Mouse (Mus musculus): Measurements from ENCODE around the gene Ppp4r4. TPM values are rescaled to one million over a fixed set of nuclear protein-coding genes. Genes with fewer than 3 reads are reported as not detected.

Gene Ppp4r4
- polyA plus RNA-seq (2017; shearing (Covaris generic)), result not detected

DNA sequence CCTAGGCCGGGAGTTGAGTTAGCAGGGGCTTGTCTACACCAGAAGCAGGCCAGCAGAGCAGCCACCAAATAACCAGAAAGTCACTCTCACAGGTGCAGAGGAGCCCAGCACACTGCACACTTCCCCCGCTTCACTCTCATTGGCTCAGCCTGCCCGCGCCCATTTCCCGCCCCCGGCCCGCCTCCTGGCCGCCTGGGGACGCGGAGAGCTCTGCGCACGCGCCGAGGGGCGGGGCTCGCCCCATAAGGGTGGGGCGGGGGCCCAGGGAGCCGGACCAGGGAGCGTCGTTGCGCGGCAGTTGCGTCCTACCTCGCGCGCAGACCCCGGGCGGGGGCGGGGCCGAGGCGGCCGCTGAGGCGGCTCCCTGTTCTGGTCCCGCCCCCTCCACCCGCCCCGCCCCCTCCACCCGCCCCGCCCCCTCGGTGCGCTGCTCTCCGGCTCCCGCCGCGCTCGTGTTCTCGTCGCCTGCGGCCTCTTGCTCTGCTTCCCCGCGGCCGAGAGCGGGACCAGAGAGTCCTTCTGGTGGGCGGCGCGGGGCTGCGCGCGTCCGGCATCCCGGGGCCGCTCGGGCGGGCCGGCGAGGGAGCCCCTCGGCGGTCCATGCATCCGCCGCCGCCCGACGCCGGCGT is at the start of gene Ppp4r4:
Ppp4r4 (plus strand) TSS at position 264 of the 629 bp plus-strand sequence.

DNA sequence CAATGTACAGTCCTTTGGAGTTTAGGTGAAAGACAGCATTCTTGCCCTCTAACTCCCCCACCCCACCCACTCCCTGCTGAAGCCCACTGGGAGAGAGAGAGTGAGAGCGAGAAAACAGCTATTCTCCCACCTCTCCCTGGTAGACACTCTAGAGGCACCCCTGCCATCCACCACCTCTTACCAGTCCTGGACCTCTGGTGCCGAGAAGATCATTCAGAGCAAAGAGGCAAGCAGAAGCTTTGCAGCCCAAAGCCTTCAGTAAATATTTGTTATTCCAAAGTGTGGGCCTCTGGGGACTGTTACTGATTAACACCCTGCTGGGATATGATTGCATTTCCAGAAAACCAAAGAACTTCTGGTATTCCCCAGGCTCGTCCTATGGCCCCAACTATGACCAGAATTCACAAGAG is 99.1 kb downstream of the Ppp4r4 start, which contains the start of gene Serpina10:
Serpina10 (minus strand) TSS at position 242 of the 410 bp plus-strand sequence.

DNA sequence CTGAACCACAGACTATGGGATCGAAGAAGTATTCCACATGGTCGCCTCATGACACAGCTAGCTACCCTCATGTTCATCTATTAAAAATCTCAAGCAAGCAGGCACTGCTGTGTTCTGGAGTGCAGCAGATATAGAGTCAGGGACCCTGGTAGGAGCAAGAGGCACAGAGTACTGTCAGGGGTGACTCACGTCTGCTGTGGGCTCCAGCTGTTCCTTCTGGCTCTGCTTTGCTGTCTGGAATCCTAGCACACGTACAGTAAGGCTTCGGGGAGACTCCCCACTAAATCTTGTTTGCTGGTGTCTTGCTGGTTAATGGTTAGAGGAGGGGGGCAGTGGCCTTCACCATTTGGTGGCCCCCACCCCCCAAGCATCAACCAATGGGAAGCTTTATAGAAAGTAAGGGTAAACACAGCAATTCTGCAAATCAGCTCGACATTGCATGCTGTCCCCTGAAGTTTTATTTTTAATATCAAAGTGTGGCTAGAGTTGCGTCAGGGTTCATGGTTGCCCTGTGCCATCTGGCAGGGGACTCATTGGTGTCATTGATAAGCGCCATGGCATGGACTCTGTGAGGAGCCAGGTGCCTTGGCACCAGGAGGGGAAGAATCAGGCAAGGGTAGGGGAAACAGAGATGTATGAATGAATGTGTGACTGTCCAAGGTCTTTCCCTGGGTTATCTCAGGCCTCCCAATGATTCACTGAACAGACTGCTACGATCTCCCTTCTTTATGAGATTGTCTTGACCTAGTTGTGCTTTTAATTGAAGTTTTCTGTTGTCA is 125.0 kb downstream of the Ppp4r4 start, which contains the start of gene Serpina6:
Serpina6 (minus strand) TSS at position 365 of the 779 bp plus-strand sequence.

Other genes starting within 250 kb of the Ppp4r4 start
- not detected for gene Fam181a, start 221.3 kb upstream of the Ppp4r4 start, polyA plus RNA-seq (2017; shearing (Covaris generic))
- gene Asb2, start 176.3 kb upstream of the Ppp4r4 start, polyA plus RNA-seq (2017; shearing (Covaris generic)), result 8.8 TPM
- 3.0 TPM for gene Otub2, start 143.6 kb upstream of the Ppp4r4 start, polyA plus RNA-seq (2017; shearing (Covaris generic))
- gene 9330161L09Rik, start 124.5 kb upstream of the Ppp4r4 start, polyA plus RNA-seq (2017; shearing (Covaris generic)), result 0.51 TPM
- 202 TPM for gene Ddx24, start 106.5 kb upstream of the Ppp4r4 start, polyA plus RNA-seq (2017; shearing (Covaris generic))
- 309 TPM for gene Ifi27, start 98.1 kb upstream of the Ppp4r4 start, polyA plus RNA-seq (2017; shearing (Covaris generic))
- 204 TPM for gene Ifi27l2a, start 88.6 kb upstream of the Ppp4r4 start, polyA plus RNA-seq (2017; shearing (Covaris generic))
- 0.83 TPM for gene Ifi27l2b, start 75.1 kb upstream of the Ppp4r4 start, polyA plus RNA-seq (2017; shearing (Covaris generic))
- gene Serpina10, start 99.2 kb downstream of the Ppp4r4 start, polyA plus RNA-seq (2017; shearing (Covaris generic)), result not detected
- not detected for gene Serpina6, start 124.9 kb downstream of the Ppp4r4 start, polyA plus RNA-seq (2017; shearing (Covaris generic))
- gene Serpina16, start 143.9 kb downstream of the Ppp4r4 start, polyA plus RNA-seq (2017; shearing (Covaris generic)), result not detected
- not detected for gene Serpina1f, start 163.2 kb downstream of the Ppp4r4 start, polyA plus RNA-seq (2017; shearing (Covaris generic))
- gene Serpina1d, start 241.3 kb downstream of the Ppp4r4 start, polyA plus RNA-seq (2017; shearing (Covaris generic)), result not detected